Mouse (Mus musculus) cerebral cortex, adult 2 months (tissue): Measurements from ENCODE around the gene Itgb5.

ENCODE experiments used
- WGBS: fragments of 180-500 bp; shearing (Covaris S2); methylation state at CpG from one replicate; pipeline ENCODE4 v1.1.7; 2018; 5-methylcytosine and 5-hydroxymethylcytosine counted together

The Itgb5 gene

GRCm38 (mm10) chr16:33832057-33832456, 2.6 kb downstream of the Itgb5 start:
- WGBS = 80% methylated on average over 6 of the region's 6 CpGs

GRCm38 (mm10) chr16:33832728-33833428, 3.4 kb downstream of the Itgb5 start:
- WGBS = 20% methylated on average over 21 of the region's 21 CpGs

- 18% methylated on average over 5 of the region's 5 CpGs for WGBS
Observed at GRCm38 (mm10) chr16:33833429-33833753, 3.9 kb downstream of the Itgb5 start.

- 18% methylated on average over 25 of the region's 25 CpGs for WGBS
Observed at GRCm38 (mm10) chr16:33833781-33834482, 4.5 kb downstream of the Itgb5 start.

GRCm38 (mm10) chr16:33836676-33837075, 7.2 kb downstream of the Itgb5 start:
- 72% methylated on average over 3 of the region's 3 CpGs for WGBS

GRCm38 (mm10) chr16:33837191-33837590, 7.7 kb downstream of the Itgb5 start:
- 80% methylated on average over 3 of the region's 3 CpGs for WGBS

GRCm38 (mm10) chr16:33840616-33841015, 11.2 kb downstream of the Itgb5 start:
- WGBS = 75% methylated on average over 6 of the region's 6 CpGs

GRCm38 (mm10) chr16:33842081-33842880, 12.8 kb downstream of the Itgb5 start:
- 48% methylated on average over 12 of the region's 12 CpGs for WGBS

GRCm38 (mm10) chr16:33844150-33844611, 14.7 kb downstream of the Itgb5 start:
- 73% methylated on average over 4 of the region's 4 CpGs for WGBS

- WGBS = 83% methylated on average over 6 of the region's 6 CpGs
Observed at GRCm38 (mm10) chr16:33844866-33845265, 15.4 kb downstream of the Itgb5 start.

- 83% methylated on average over 2 of the region's 2 CpGs for whole genome bisulfite sequencing
Observed at GRCm38 (mm10) chr16:33858766-33859165, 29.3 kb downstream of the Itgb5 start.

GRCm38 (mm10) chr16:33859380-33859779, 29.9 kb downstream of the Itgb5 start:
- WGBS = 44% methylated on average over 5 of the region's 5 CpGs

GRCm38 (mm10) chr16:33859988-33860700, 30.7 kb downstream of the Itgb5 start:
- WGBS = 41% methylated on average over 14 of the region's 14 CpGs

GRCm38 (mm10) chr16:33862406-33862805, 32.9 kb downstream of the Itgb5 start:
- WGBS = 90% methylated on average over 4 of the region's 4 CpGs

GRCm38 (mm10) chr16:33863208-33863751, 33.8 kb downstream of the Itgb5 start:
- 78% methylated on average over 5 of the region's 5 CpGs for WGBS

- 87% methylated on average over 3 of the region's 3 CpGs for WGBS
Observed at GRCm38 (mm10) chr16:33870224-33870785, 40.8 kb downstream of the Itgb5 start.

GRCm38 (mm10) chr16:33870988-33871758, 41.7 kb downstream of the Itgb5 start:
- 62% methylated on average over 13 of the region's 13 CpGs for WGBS

- WGBS = 56% methylated on average over 14 of the region's 14 CpGs
Observed at GRCm38 (mm10) chr16:33871865-33872443, 42.5 kb downstream of the Itgb5 start.

- WGBS = 33% methylated on average over 7 of the region's 7 CpGs
Observed at GRCm38 (mm10) chr16:33873282-33873681, 43.8 kb downstream of the Itgb5 start.
